Mouse (Mus musculus) stomach, postnatal 0 days (tissue): ENCODE measurements at regions not wholly inside any gene's neighbourhood (a gene's known extent, or its start where the extent isn't known, plus 50 kb on each side); places are given as distances from the start of the nearest gene placed in this dataset.

ENCODE experiments used
- CTCF ChIP-seq: IDR thresholded peaks from 2 replicates; pipeline ENCODE4 v1.5.1; 2016; ENCODE audit warnings: antibody characterized with exemption, low read depth, mild to moderate bottlenecking, moderate library complexity
- EP300 ChIP-seq: optimal IDR thresholded peaks from 2 replicates; pipeline ENCODE3; 2016; ENCODE audit warnings: antibody characterized with exemption

GRCm38 (mm10) chr8:128272866-128273344, 85.5 kb upstream of the Nrp1 start:
- TF ChIP-seq EP300 (no peak), CTCF (no peak)
